Mouse (Mus musculus) heart, adult 11 months (tissue): ENCODE data around the gene Tjp3.

Source experiments
- DNase-seq: peaks from one replicate; pipeline ENCODE4 v3.0.0; 2022

The Tjp3 gene

GRCm38 (mm10) chr10:81291511-81292104, at the start of gene Tjp3:
Tjp3 (minus strand) TSS chr10:81291581.
- no peak for DNase-seq

GRCm38 (mm10) chr10:81340551-81341332, 49.4 kb upstream of the Tjp3 start:
- peak; percentile 92 for DNase-seq

GRCm38 (mm10) chr10:81336558-81336957, 45.2 kb upstream of the Tjp3 start:
- DNase-seq, result no peak

- DNase-seq, result no peak
Observed at GRCm38 (mm10) chr10:81335393-81336340, 44.3 kb upstream of the Tjp3 start.

GRCm38 (mm10) chr10:81334324-81334723, 42.9 kb upstream of the Tjp3 start:
- DNase-seq, result peak; percentile 91

- peak; percentile 90 for DNase-seq
Observed at GRCm38 (mm10) chr10:81332277-81332676, 40.9 kb upstream of the Tjp3 start.

GRCm38 (mm10) chr10:81330007-81330406, 38.6 kb upstream of the Tjp3 start:
- peak; percentile 98 for DNase-seq

GRCm38 (mm10) chr10:81329194-81329975, 38.0 kb upstream of the Tjp3 start:
- DNase-seq, result peak; percentile 96

- DNase-seq, result peak; percentile 99
Observed at GRCm38 (mm10) chr10:81328386-81328785, 37.0 kb upstream of the Tjp3 start, which contains the start of gene Tbxa2r. Tbxa2r (plus strand) TSS chr10:81328731.

GRCm38 (mm10) chr10:81327959-81328358, 36.6 kb upstream of the Tjp3 start:
- peak; percentile 97 for DNase-seq

- peak; percentile 99 for DNase-seq
Observed at GRCm38 (mm10) chr10:81326858-81327257, 35.5 kb upstream of the Tjp3 start.

- DNase-seq, result peak; percentile 92
Observed at GRCm38 (mm10) chr10:81325781-81326180, 34.4 kb upstream of the Tjp3 start.

- peak; percentile 94 for DNase-seq
Observed at GRCm38 (mm10) chr10:81325176-81325575, 33.8 kb upstream of the Tjp3 start.

- DNase-seq, result peak; percentile 93
Observed at GRCm38 (mm10) chr10:81323791-81324530, 32.6 kb upstream of the Tjp3 start.

- DNase-seq, result peak; percentile 93
Observed at GRCm38 (mm10) chr10:81323141-81323775, 31.9 kb upstream of the Tjp3 start.

GRCm38 (mm10) chr10:81322444-81322843, 31.1 kb upstream of the Tjp3 start:
- peak; percentile 96 for DNase-seq

- no peak for DNase-seq
Observed at GRCm38 (mm10) chr10:81321436-81321835, 30.1 kb upstream of the Tjp3 start.

GRCm38 (mm10) chr10:81320550-81321347, 29.4 kb upstream of the Tjp3 start, which contains the start of gene Cactin:
Cactin (plus strand) TSS chr10:81321103.
- DNase-seq, result peak; percentile 100

GRCm38 (mm10) chr10:81319741-81320549, 28.6 kb upstream of the Tjp3 start:
- DNase-seq, result no peak
